Mouse (Mus musculus): Measurements from ENCODE around the gene Serf2.

The Serf2 gene

DNA sequence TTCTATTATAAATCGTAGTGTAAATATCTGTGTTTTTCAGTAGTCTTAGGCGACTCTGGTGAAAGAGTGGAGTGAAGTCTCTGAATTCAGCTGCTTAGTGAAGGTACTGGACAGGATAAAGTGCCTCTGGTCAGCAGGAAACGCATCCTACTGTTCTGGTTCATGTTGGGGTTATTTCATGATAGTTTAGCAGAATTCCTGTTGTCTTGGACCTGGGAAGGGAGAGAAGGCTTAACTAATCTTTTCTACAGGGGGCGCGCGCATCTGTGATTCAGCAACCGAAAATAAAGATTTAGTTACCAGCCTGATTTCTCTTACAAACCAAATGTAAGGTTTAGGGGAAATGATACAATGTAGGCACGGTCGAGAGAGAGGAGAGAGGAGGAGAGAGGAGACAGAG is 859 bp upstream of the Serf2 start:
- WGBS: 11% methylated on average over 9 of the region's 9 CpGs

DNA sequence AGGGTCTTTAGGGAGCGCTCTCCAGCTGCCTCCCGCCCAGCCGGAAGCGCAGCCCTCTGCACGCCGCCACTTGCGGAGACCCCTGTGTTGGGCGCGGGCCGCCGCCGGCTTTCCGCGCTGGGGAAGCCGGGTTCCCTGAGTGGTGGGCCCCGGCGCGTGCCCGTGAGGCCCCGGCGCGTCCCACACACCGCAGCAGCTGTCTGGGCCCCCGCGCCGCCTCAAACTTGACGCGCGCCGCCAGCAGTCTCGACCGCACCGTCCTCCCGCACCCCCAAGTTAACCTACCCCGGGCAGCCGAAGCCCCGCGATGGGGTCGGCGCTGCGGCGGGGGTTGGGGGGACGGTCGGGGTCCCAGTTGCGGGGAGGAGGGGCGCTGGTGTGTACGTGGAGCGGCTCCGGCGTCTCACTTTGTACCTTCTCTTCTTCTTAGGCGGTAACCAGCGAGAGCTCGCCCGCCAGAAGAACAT is 583 bp downstream of the Serf2 start:
- 0% methylated on average over 45 of the region's 54 CpGs for WGBS

DNA sequence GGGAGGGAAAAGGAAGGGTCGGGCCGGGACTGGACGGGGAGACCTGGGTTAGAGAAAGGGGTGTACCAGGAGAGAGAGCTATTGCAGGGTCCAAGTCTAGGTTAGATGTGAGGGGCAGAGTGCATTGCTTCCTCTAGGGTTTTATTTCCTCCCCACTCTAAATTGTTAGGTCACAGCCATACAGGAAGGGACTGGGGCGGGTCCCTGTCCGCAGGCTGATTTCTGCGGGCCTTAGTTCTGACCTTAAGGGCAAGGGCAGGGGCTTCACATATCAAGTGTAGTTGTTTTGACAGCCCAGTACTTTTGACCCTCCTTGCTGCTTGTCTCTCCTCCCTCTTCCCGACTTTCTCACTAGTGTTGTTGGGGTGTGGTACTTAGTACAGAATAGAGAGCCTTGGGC is 1.1 kb downstream of the Serf2 start:
- WGBS: 4% methylated on average over 7 of the region's 7 CpGs

DNA sequence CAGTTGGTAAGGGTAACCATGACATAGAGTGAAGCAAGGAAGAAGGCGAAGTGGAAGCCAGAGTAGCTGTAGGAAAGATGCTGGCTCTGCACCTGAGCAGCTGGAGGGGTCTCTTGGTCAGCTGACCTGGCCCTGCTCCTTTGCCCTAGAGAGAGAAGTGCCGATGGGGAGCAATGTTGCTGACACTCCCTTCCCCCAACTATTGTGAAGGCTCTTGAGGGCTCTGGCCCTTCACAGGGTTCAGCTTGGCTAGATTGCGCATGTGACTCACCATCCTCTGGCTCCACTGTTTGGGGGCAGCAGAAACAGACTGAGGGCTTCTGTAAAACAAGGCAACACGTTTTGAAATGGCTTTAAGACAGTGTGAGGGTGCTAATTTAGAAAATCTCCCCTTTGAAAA is 3.4 kb downstream of the Serf2 start:
- WGBS: 68% methylated on average over 4 of the region's 4 CpGs

DNA sequence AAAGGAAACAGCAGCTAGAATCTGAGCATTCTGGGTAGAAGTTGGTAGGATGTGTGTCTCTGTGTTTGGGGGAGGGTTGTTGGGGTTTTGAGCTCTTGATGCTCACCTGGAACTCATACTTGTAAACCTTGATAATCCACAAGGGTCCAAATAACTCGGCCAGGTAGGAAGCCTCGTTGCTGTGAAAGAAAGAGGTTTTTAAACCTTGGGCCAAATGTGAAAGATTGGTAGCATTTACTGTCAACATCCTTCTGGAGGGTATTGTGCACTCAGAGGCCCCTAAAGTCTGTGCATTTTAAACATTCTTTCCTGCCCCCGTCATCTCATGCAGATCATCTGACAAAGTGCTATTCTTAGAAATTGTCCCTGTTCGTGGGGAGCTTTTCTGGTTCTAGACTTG is 4.0 kb downstream of the Serf2 start, which contains the start of gene Hypk:
Gene Hypk, plus strand, starts transcription at position 301 of the 400 bp plus-strand sequence.
- WGBS: 48% methylated on average over 4 of the region's 4 CpGs

DNA sequence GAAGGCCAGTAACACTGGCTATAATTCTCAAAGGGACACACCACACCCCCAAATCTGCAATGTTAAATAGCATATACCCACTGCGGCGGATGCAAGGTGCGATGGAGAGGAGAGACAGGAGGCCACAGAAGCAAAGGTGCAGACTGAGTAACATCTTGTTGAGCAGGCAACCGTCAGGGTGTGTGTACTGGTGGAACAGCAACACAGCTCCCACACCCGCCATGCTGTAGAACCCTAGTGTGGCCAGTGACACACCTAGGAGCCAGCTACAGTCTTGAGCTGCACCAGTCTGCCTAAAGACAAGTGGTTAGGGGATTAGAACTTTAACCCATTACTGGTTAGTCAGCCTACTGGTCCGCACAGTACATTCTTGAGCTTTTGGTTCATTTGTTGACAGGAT is 4.9 kb downstream of the Serf2 start:
- 85% methylated on average over 6 of the region's 6 CpGs for WGBS

DNA sequence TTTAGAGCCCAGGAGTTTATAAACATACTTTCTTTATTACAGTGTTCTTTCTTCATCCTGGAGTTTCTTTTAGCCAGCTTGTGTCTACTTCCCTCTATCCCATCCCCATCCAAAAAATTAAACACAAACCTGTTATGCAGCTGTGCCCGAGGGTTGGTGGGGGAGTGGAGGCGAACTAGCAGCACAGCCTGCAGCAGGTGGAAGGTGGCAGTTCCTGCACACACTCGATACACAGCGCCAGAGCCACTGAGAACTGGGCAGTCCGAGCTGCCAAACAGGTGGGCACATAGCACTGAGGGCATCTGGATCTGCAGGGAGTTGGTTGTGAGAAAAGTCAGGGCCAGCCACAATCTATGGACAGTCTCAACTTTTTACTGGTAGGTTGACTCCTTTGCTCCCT is 6.5 kb downstream of the Serf2 start:
- WGBS: 80% methylated on average over 5 of the region's 5 CpGs

DNA sequence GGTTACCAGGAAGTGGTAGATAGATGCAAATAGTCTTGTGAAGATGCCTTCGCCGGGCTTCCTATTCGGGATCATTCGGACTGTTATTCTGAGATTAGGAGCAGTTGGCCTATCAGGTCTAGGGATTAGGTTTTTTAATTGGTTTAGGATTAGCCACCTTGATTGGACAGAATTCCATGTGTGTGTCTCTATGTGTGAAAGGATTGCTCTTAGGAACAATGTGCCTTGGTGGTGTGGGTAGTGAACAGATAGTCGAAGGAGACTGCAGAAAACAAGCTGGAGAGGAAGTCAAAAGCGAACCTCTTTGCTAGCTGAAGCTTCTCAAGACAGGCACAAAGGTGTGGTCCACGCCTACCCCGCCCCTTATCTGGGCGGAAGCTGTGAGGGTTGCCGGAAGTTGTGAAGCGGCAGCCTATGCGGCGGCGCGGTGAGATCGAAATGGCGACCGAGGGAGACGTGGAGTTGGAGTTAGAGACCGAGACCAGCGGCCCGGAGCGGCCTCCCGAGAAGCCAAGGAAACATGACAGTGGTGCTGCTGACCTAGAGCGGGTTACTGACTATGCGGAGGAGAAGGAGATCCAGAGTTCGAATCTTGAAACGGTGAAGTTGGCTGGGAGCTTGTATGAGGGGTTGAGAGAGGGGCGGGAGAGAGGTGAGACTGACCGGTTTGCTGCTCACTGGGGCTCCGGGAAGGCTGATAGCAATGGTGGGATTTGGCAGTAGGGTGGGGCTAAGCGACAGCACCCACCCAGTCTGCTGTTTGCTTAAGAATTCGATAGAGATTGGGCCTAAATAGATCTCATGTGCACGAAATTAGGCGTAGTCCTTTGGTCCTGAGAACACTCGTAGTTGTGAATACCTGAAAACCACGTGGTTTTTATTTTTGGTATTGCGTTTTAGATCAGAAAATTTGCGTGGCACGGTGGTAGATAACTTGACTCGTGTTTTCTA is 8.0 kb downstream of the Serf2 start, which contains the start of gene Serinc4:
Gene Serinc4, minus strand, starts transcription at position 90 of the 951 bp plus-strand sequence.
- WGBS: 3% methylated on average over 41 of the region's 41 CpGs

DNA sequence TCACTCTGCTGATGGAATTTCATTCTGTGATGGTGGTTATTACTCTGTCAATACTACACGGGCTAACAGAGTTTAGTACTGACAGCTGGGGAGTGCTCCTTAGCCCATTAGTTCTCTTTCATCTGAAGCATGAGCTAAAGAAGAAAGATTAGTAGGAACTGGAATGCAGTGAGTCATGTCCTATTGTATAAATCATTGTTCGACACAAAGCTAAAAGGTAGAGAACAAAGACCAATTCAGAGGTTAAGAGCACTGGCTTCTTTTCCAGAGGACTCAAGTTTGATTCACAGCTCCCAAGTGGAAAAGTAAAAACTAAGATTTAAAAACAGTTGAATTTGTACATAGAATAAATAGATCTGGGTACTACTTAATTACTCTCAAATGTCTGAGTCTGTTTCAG is 11.1 kb downstream of the Serf2 start:
- WGBS: 61% methylated on average over 2 of the region's 2 CpGs

DNA sequence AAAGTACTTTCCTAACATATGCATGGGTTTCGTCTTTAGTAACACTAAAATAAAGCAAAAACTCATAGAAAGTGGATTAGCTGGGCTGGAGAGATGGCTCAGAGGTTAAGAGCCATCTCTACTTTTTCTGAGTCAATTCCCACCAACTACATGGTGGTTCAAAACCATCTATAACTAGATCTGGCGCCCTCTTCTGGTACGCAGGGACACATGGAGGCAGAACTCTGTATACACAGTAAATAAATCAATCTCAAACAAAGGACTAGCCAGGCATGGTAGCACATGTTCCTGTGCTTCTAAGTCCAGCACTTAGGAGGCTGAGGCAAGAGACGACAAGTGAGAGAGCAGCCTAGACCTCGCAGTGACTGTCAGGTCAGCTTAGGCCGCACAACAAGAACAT is 20.0 kb downstream of the Serf2 start:
- WGBS: 79% methylated on average over 2 of the region's 6 CpGs

DNA sequence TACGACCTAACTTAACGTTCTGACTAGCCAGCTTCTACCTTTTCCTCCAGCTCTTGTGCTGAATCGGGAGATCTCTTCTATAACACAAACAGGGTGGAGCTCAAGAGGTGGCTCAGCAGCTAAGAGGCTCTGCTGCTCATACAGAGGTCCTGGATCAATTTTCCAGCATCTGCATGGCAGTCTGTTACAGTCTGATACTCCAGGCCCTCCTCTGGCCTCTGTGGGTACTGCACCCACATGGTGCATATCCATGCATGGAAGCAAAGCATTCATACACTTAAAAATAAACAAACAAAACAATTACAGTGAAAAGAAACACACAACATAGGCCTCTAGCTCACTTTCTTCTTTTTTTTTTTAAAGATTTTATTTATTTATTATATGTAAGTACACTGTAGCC is 23.8 kb downstream of the Serf2 start:
- WGBS: 100% methylated on average over 3 of the region's 3 CpGs

DNA sequence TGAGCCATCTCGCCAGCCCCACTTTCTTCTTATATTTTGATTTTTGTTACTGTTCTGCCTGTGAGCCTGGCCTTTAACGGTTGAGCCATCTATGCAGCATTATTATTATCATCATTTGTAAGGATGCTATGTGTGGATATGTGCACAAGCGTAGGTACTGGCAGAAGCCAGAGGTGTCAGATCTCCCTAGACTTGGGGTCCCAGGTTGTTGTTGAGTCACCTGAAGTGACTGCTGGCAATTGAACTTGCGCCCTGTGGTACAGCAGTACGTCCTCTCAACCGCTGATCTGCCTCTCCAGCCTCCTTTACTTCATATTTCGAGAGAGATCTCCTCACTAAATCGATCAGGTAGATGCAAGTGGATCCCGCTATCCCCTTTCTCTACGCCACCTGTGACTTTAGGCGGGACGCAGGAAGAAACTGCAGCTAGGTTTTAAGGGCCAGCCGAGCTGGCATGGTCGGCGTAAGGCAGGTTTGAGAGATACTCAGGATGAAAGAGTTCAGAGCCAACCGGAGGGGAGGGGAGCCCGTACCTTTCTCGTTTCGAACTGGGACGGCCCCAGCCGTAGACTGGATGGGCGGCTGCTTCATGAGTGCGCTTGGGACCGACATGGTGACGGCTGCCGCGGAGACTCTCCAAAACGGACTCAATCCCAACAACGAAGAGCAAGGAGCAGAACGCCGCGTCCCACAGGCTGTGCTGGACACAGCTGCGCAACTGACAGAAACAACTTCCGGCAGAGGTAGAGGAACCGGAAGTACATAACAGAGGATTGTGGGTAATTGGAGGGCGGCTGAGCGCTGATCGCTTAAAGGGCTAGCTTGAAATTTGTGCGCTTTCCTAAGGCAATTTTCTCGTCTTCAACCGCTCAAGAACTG is 24.5 kb downstream of the Serf2 start, which contains the start of gene Mfap1b:
Gene Mfap1b, minus strand, starts transcription at position 767 of the 879 bp plus-strand sequence.
- WGBS: 5% methylated on average over 41 of the region's 41 CpGs

DNA sequence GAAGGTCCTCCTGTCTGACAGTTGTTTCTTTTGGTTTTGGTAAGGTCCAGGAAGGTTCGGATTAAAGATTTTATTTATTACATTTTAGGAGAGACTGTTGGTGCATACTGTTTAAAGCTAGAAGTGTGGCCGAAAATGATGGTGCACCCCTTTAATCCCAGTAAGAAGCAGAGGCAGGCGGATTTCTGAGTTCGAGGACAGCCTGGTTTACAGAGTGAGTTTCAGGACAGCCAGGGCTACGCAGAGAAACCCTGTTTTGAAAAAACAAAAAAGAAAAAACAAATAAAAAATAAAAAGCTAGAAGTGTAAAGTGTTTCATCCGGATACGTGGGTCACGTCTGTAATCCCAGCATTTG is 25.2 kb downstream of the Serf2 start:
- WGBS: 33% methylated on average over 8 of the region's 8 CpGs

DNA sequence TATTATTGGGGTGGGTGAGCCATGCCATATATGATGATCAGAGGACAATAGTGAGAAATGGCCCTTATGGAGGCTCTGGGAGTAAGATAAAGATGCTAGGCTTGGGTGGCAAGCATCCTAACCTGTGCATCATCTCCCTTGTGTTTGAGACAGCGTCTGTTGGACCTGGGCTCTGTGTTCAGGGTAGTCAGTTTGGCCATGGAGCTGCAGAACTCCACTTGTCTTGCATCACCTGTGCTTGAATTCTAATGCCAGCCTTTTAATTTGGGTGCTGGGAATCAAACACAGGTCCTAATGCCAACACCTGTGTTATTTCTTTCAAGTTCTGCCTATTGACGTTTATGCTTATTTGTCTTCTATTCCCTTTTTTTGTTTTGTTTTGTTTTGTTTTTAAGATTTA is 26.3 kb downstream of the Serf2 start:
- 98% methylated on average over 2 of the region's 2 CpGs for WGBS

DNA sequence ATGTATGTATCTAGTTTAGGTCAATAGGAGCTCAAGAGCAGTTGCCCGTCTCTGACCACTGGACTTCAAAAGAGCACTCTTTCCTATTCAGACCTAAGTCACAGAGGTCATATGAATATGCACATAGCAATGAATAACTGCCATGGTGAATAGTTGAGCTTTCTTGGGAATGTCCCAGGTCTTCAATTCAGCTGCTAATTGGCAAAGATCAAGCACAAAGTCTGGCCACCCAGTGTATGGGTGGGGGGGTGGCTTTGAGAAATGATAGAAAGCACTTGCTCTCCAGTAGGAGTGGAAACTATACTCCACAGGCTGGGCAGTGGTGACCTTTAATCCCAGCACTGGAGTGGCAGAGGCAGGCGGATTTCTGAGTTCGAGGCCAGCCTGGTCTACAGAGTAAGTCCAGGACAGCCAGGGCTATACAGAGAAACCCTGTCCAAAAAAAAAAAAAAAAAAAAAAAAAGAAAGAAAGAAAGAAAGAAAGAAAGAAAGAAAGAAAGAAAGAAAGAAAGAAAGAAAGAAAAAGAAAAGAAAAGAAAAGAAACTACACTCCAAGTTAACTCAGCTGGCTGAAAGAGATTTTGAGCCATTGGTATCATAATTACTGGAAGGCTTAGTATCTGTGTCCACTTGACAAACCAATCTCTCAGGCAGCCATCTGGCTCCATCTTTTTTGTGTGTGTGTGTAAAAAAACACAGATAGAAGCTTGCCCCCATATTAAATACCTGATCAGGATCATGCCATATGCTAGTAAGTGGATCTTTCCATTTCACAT is 28.7 kb downstream of the Serf2 start:
- WGBS: 84% methylated on average over 3 of the region's 3 CpGs

DNA sequence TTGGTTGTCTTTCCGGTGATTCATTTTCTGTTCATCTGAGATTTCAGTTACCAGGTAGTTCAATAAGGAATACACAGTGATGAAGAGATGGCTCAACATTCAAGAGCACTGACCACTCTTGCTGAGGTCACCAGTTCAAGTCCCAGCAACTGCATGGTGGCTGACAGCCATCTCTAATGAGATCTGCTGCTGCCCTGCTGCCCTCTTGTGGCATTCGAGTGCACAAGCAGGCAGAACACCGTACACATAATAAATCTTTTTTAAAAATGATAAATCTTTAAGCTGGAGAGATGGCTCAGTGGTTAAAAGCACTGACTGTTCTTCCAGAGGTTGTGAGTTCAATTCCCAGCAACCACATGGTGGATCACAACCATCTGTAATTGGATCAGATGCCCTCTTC is 31.5 kb downstream of the Serf2 start:
- 57% methylated on average over 3 of the region's 3 CpGs for WGBS

DNA sequence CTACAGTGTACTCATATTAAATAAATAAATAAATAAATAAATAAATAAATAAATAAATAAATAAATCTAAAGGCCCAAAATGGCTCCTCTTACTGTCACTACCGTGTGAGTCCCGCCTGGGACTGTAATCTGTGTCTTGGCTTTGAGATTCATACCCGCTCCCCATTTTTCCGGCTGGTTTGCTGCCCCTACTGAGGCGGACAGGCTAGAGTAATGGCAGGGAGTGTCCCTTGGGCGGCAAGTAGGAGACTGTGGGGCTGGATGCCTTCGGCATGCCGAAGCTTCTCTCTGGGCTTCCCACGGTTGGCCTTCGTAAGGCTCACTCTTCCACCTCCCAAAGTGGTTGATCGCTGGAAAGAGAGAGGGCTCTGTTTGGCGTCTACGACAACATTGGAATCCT is 31.9 kb downstream of the Serf2 start:
- WGBS: 89% methylated on average over 13 of the region's 13 CpGs

DNA sequence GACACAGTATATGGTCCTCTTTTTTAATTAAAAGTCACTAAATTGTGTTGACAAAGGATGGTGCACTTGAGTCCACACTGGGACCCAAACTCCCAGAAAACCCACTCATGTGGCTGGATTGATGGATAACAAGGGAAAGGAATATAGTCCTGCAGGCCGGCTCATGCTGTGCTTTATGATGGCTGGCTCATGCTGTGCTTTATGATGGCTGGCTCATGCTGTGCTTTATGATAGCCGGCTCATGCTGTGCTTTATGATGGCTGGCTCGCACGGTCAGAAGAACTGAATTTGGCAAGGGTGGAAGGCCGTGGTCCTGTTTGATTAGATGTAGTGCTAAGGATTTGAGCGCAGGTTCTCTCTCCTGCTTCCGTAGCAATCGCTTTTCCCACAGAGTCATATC is 34.6 kb downstream of the Serf2 start:
- WGBS: 65% methylated on average over 8 of the region's 8 CpGs

DNA sequence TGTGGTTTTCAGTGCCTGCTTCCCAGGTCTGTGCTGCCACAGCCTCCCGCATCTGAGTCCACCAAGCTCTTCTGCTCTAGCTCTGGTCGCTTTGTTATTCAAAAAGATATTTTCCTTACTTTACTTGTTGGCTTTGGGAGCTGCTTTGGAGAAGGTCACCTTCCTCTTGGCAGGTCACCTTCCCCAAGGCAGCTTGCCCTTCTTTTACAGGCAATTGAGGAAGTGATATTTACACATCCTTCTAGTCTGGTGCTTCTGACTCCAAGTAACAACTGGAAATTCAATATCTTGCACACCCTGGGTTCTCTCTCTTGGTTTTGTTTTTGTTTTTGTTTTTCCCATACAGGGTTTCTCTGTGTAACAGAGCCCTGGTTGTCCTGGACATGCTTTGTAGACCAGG is 35.4 kb downstream of the Serf2 start:
- WGBS: 87% methylated on average over 2 of the region's 2 CpGs

DNA sequence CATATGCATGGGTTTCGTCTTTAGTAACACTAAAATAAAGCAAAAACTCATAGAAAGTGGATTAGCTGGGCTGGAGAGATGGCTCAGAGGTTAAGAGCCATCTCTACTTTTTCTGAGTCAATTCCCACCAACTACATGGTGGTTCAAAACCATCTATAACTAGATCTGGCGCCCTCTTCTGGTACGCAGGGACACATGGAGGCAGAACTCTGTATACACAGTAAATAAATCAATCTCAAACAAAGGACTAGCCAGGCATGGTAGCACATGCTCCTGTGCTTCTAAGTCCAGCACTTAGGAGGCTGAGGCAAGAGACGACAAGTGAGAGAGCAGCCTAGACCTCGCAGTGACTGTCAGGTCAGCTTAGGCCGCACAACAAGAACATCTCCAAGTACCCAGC is 52.6 kb downstream of the Serf2 start:
- 93% methylated on average over 3 of the region's 6 CpGs for WGBS
